Mouse (Mus musculus): Measurements from ENCODE around the gene Tspear. TPM values are rescaled to one million over a fixed set of nuclear protein-coding genes. Genes with fewer than 3 reads are reported as not detected.

Gene Tspear
- total RNA-seq, 2 experiments from 2014 or later, result 0.16 to 0.23 TPM

Small RNA genes lying within 50 kb of the gene (microRNA-seq; reads per million reads assigned to microRNA genes)
- gene Mir1930, result 18.2 reads per million, percentile 31 among the genes with 10 or more reads in this experiment

Other genes starting within 250 kb of the Tspear start
- gene Fam207a, start 170.8 kb upstream of the Tspear start, total RNA-seq (2021), result 10 to 100 TPM; 19.2 to 25.0 TPM
- 1 to 10 TPM; 4.2 to 9.1 TPM for gene Itgb2, start 156.3 kb upstream of the Tspear start, total RNA-seq (2021)
- gene Pttg1ip, start 104.8 kb upstream of the Tspear start, total RNA-seq (2021), result 100 to 1,000 TPM; 197 to 219 TPM
- 100 to 1,000 TPM in 1 of 2 experiments, 10 to 100 TPM in 1; 89.0 to 106 TPM for gene Sumo3, start 80.5 kb upstream of the Tspear start, total RNA-seq (2021)
- 10 to 100 TPM; 24.1 to 27.6 TPM for gene Gm49325, start 80.4 kb upstream of the Tspear start, total RNA-seq (2021)
- 10 to 100 TPM; 57.3 to 67.6 TPM for gene Ube2g2, start 64.3 kb upstream of the Tspear start, total RNA-seq (2021)
- not detected for gene Gm19402, start 4.2 kb downstream of the Tspear start, total RNA-seq (2021)
- gene Gm9508, start 10.7 kb downstream of the Tspear start, total RNA-seq (2021), result not detected
- gene Gm10272, start 20.1 kb downstream of the Tspear start, total RNA-seq (2021), result not detected
- gene Gm10024, start 24.9 kb downstream of the Tspear start, total RNA-seq (2021), result not detected
- not detected for gene Gm10142, start 29.2 kb downstream of the Tspear start, total RNA-seq (2021)
- not detected for gene Krtap12-1, start 34.0 kb downstream of the Tspear start, total RNA-seq (2021)
- not detected for gene Gm10100, start 39.9 kb downstream of the Tspear start, total RNA-seq (2021)
- gene Gm18596, start 56.1 kb downstream of the Tspear start, total RNA-seq (2021), result not detected
- gene Gm9736, start 64.8 kb downstream of the Tspear start, total RNA-seq (2021), result not detected
- not detected for gene Gm3233, start 73.1 kb downstream of the Tspear start, total RNA-seq (2021)
- gene Gm3238, start 84.8 kb downstream of the Tspear start, total RNA-seq (2021), result not detected
- gene Gm7138, start 90.4 kb downstream of the Tspear start, total RNA-seq (2021), result not detected
- not detected for gene Gm3250, start 96.0 kb downstream of the Tspear start, total RNA-seq (2021)
- not detected for gene Gm7137, start 101.6 kb downstream of the Tspear start, total RNA-seq (2021)
- gene Gm9639, start 108.5 kb downstream of the Tspear start, total RNA-seq (2021), result not detected
- not detected for gene Gm19668, start 112.6 kb downstream of the Tspear start, total RNA-seq (2021)
- not detected for gene Gm9507, start 125.3 kb downstream of the Tspear start, total RNA-seq (2021)
- gene Gm2696, start 128.1 kb downstream of the Tspear start, total RNA-seq (2021), result not detected
- gene Krtap10-4, start 140.5 kb downstream of the Tspear start, total RNA-seq (2021), result not detected
- not detected for gene Krtap10-10, start 149.4 kb downstream of the Tspear start, total RNA-seq (2021)
- not detected for gene Gm36176, start 160.2 kb downstream of the Tspear start, total RNA-seq (2021)
- not detected for gene Gm10318, start 166.3 kb downstream of the Tspear start, total RNA-seq (2021)
- gene Gm3285, start 175.4 kb downstream of the Tspear start, total RNA-seq (2021), result not detected
- 1 to 10 TPM; 4.2 to 5.7 TPM for gene Lrrc3, start 216.0 kb downstream of the Tspear start, total RNA-seq (2021)